Mouse (Mus musculus) MEL (cell line): ENCODE measurements around the gene Pecam1. TPM values are rescaled to one million over a fixed set of nuclear protein-coding genes. Genes with fewer than 3 reads are reported as not detected.
"Not testable (repeated sequence)": the region's sequence is repeated elsewhere in the genome, so short reads cannot be mapped to it uniquely, and the experiment has no call there.

Source experiments
- DNase-seq: peaks from one replicate; pipeline ENCODE4 v3.0.0; 2011; ENCODE audit warnings: low read depth, low spot score
- H3K27ac ChIP-seq: 2 replicates; pipeline ENCODE4 v1.5.1; 2012; ENCODE audit warnings: low read depth, mild to moderate bottlenecking, control low read depth, low read length, moderate library complexity; ENCODE audit not compliant: control insufficient read depth
- H3K27me3 ChIP-seq, 2 experiments: fragments of 150-350 bp in 1 of 2; sonication (generic) in 1 of 2; 2 replicates each; pipeline ENCODE4 v1.6.1; 2012; ENCODE audit warnings: low read length in 2 of 2, mild to moderate bottlenecking in 2 of 2, improper control_type of control experiment in 1 of 2, moderate library complexity in 1 of 2; ENCODE audit not compliant: insufficient read depth in 2 of 2, control insufficient read depth in 1 of 2
- H3K36me3 ChIP-seq, 2 experiments: 2 replicates each; pipeline ENCODE4 v1.6.1; 2012 to 2014; ENCODE audit warnings: low read length in 2 of 2, improper control_type of control experiment in 1 of 2, inconsistent platforms in 1 of 2, mild to moderate bottlenecking in 1 of 2; ENCODE audit not compliant: insufficient read depth in 2 of 2, control insufficient read depth in 1 of 2
- H3K4me1 ChIP-seq, 2 experiments: fragments of 150-350 bp in 1 of 2; sonication (generic) in 1 of 2; 2 replicates each; pipeline ENCODE4 v1.6.1; 2012; ENCODE audit warnings: low read length in 2 of 2, improper control_type of control experiment in 1 of 2, mild to moderate bottlenecking in 1 of 2; ENCODE audit not compliant: insufficient read depth in 2 of 2, control insufficient read depth in 1 of 2
- H3K4me3 ChIP-seq, 2 experiments: fragments of 150-350 bp in 1 of 2; sonication (generic) in 1 of 2; 2 replicates each; pipeline ENCODE4 v1.5.1; 2012; ENCODE audit warnings: low read depth in 2 of 2, low read length in 2 of 2, mild to moderate bottlenecking in 2 of 2, moderate library complexity in 2 of 2, control low read depth in 1 of 2, improper control_type of control experiment in 1 of 2; ENCODE audit not compliant: control insufficient read depth in 1 of 2, insufficient read depth in 1 of 2
- H3K79me2 ChIP-seq: 2 replicates; pipeline ENCODE4 v1.6.1; 2012; ENCODE audit warnings: mild to moderate bottlenecking, low read length, moderate library complexity; ENCODE audit not compliant: control insufficient read depth, poor library complexity, insufficient read depth
- H3K9ac ChIP-seq: 2 replicates; pipeline ENCODE4 v1.6.1; 2012; ENCODE audit warnings: low read depth, mild to moderate bottlenecking, control low read depth, low read length, moderate library complexity; ENCODE audit not compliant: control insufficient read depth, poor library complexity, severe bottlenecking
- H3K9me3 ChIP-seq: fragments of 150-350 bp; sonication (generic); replicated peaks from 2 replicates; pipeline ENCODE4 v1.6.1; 2012; ENCODE audit warnings: mild to moderate bottlenecking, low read length, improper control_type of control experiment, moderate library complexity; ENCODE audit not compliant: insufficient read depth
- CHD2 ChIP-seq: IDR thresholded peaks from 2 replicates; pipeline ENCODE4 v1.6.1; 2011; ENCODE audit warnings: low read length, improper control_type of control experiment
- CTCF ChIP-seq, 3 experiments: IDR thresholded peaks in 2 of 3; conservative IDR thresholded peaks in 1 of 3; 2 replicates each; pipeline ENCODE4 v1.5.1; 2011 to 2012; ENCODE audit warnings: low read length in 3 of 3, low read depth in 2 of 3, mild to moderate bottlenecking in 2 of 3, improper control_type of control experiment in 1 of 3, inconsistent platforms in 1 of 3, mixed read lengths in 1 of 3, moderate library complexity in 1 of 3; ENCODE audit not compliant: control insufficient read depth in 1 of 3, insufficient read depth in 1 of 3, poor library complexity in 1 of 3, severe bottlenecking in 1 of 3
- E2F4 ChIP-seq: IDR thresholded peaks from 2 replicates; pipeline ENCODE4 v1.6.1; 2011; ENCODE audit warnings: low read depth, low read length, improper control_type of control experiment, borderline replicate concordance
- EP300 ChIP-seq, 2 experiments: IDR thresholded peaks; 2 replicates each; pipeline ENCODE4 v1.6.1; 2011; ENCODE audit warnings: improper control_type of control experiment in 2 of 2, low read length in 2 of 2, low read depth in 1 of 2, mild to moderate bottlenecking in 1 of 2
- GABPA ChIP-seq: IDR thresholded peaks from 2 replicates; pipeline ENCODE4 v1.6.1; 2012; ENCODE audit warnings: low read depth, mild to moderate bottlenecking, inconsistent platforms, low read length, improper control_type of control experiment, moderate library complexity
- GATA1 ChIP-seq: IDR thresholded peaks from 2 replicates; pipeline ENCODE4 v1.6.1; 2011; ENCODE audit warnings: low read depth, low read length, improper control_type of control experiment
- KAT2A ChIP-seq: conservative IDR thresholded peaks from 2 replicates; pipeline ENCODE4 v1.6.1; 2012; ENCODE audit warnings: low read depth, low read length, improper control_type of control experiment, inconsistent platforms
- MAZ ChIP-seq: IDR thresholded peaks from 2 replicates; pipeline ENCODE4 v1.6.1; 2012; ENCODE audit warnings: low read depth, mild to moderate bottlenecking, inconsistent platforms, low read length, improper control_type of control experiment
- MEF2A ChIP-seq: IDR thresholded peaks from 2 replicates; pipeline ENCODE4 v1.6.1; 2014; ENCODE audit warnings: low read depth, mild to moderate bottlenecking, inconsistent platforms, low read length, improper control_type of control experiment; ENCODE audit not compliant: poor library complexity, insufficient replicate concordance, severe bottlenecking; ENCODE audit errors: extremely low read depth
- MXI1 ChIP-seq: IDR thresholded peaks from 2 replicates; pipeline ENCODE4 v1.6.1; 2011; ENCODE audit warnings: mild to moderate bottlenecking, low read depth, low read length, improper control_type of control experiment
- MYB ChIP-seq: IDR thresholded peaks from 2 replicates; pipeline ENCODE4 v1.6.1; 2011; ENCODE audit warnings: mild to moderate bottlenecking, low read depth, low read length, improper control_type of control experiment
- NELFE ChIP-seq: IDR thresholded peaks from 2 replicates; pipeline ENCODE4 v1.6.1; 2011; ENCODE audit warnings: low read depth, low read length, improper control_type of control experiment
- NRF1 ChIP-seq: IDR thresholded peaks from 2 replicates; pipeline ENCODE4 v1.6.1; 2014; ENCODE audit warnings: low read depth, mild to moderate bottlenecking, inconsistent platforms, low read length, improper control_type of control experiment, moderate library complexity; ENCODE audit not compliant: poor library complexity, insufficient read depth, severe bottlenecking
- POLR2A ChIP-seq, 2 experiments: IDR thresholded peaks; 2 replicates each; pipeline ENCODE4 v1.6.1; 2011 to 2012; ENCODE audit warnings: low read length in 2 of 2, mild to moderate bottlenecking in 2 of 2, control low read depth in 1 of 2, improper control_type of control experiment in 1 of 2, low read depth in 1 of 2, moderate library complexity in 1 of 2; ENCODE audit not compliant: control insufficient read depth in 1 of 2, insufficient read depth in 1 of 2, poor library complexity in 1 of 2
- POLR2AphosphoS2 ChIP-seq: IDR thresholded peaks from 2 replicates; pipeline ENCODE4 v1.6.1; 2011; ENCODE audit warnings: low read length, improper control_type of control experiment
- POLR2AphosphoS5 ChIP-seq: IDR thresholded peaks from 2 replicates; pipeline ENCODE4 v1.6.1; 2012; ENCODE audit warnings: low read depth, borderline replicate concordance, mild to moderate bottlenecking, inconsistent platforms, low read length, moderate library complexity, mixed read lengths
- RAD21 ChIP-seq: IDR thresholded peaks from 2 replicates; pipeline ENCODE4 v1.6.1; 2011; ENCODE audit warnings: mild to moderate bottlenecking, low read depth, low read length, improper control_type of control experiment
- RCOR1 ChIP-seq: IDR thresholded peaks from 2 replicates; pipeline ENCODE4 v1.6.1; 2012; ENCODE audit warnings: low read depth, mild to moderate bottlenecking, inconsistent platforms, low read length, improper control_type of control experiment
- TBP ChIP-seq: IDR thresholded peaks from 2 replicates; pipeline ENCODE4 v1.8.0; 2011; ENCODE audit warnings: low read depth, low read length, improper control_type of control experiment
- UBTF ChIP-seq: IDR thresholded peaks from 2 replicates; pipeline ENCODE4 v1.6.1; 2012; ENCODE audit warnings: low read depth, mild to moderate bottlenecking, inconsistent platforms, low read length, improper control_type of control experiment, moderate library complexity, borderline replicate concordance; ENCODE audit not compliant: insufficient read depth
- USF1 ChIP-seq: IDR thresholded peaks from 2 replicates; pipeline ENCODE4 v1.6.1; 2014; ENCODE audit warnings: low read depth, mild to moderate bottlenecking, inconsistent platforms, low read length, improper control_type of control experiment, moderate library complexity
- USF2 ChIP-seq, 2 experiments: IDR thresholded peaks; 2 replicates each; pipeline ENCODE4 v1.6.1; 2011 to 2012; ENCODE audit warnings: improper control_type of control experiment in 2 of 2, low read length in 2 of 2, borderline replicate concordance in 1 of 2, inconsistent platforms in 1 of 2, low read depth in 1 of 2, mild to moderate bottlenecking in 1 of 2; ENCODE audit not compliant: insufficient read depth in 1 of 2
- ZC3H11A ChIP-seq: IDR thresholded peaks from 2 replicates; pipeline ENCODE4 v1.6.1; 2012; ENCODE audit warnings: low read depth, mild to moderate bottlenecking, inconsistent platforms, low read length, improper control_type of control experiment
- ZMIZ1 ChIP-seq: IDR thresholded peaks from 2 replicates; pipeline ENCODE4 v1.6.1; 2012; ENCODE audit warnings: low read depth, mild to moderate bottlenecking, inconsistent platforms, low read length, improper control_type of control experiment, moderate library complexity
- ZNF384 ChIP-seq: IDR thresholded peaks from 2 replicates; pipeline ENCODE4 v1.6.1; 2012; ENCODE audit warnings: low read depth, mild to moderate bottlenecking, inconsistent platforms, low read length, improper control_type of control experiment
- polyA plus RNA-seq, 2 experiments: library from polyadenylated mRNA; stranded (reverse) in 1 of 2; unstranded in 1 of 2; fragments of >175 nt in 1 of 2; fragments of >200 nt in 1 of 2; gene quantifications; 2 replicates each; pipeline versions ENCODE4 v1.2.1 to v1.2.4; 2012; ENCODE audit warnings: low replicate concordance in 2 of 2, low read depth in 1 of 2; ENCODE audit not compliant: insufficient read length in 2 of 2, insufficient read depth in 1 of 2, missing spikeins in 1 of 2
- total RNA-seq: library from RNA; depleted of rRNA; stranded (reverse); fragments of 300-350 nt; gene quantifications from 2 replicates; pipeline ENCODE4 v1.2.3, GENCODE M21; 2012

Gene Pecam1
- total and polyA plus RNA-seq, 3 experiments = 0.12 to 0.14 TPM; not detected in 1

GRCm38 (mm10) chr11:106634175-106634574 is 116.3 kb downstream of the Pecam1 start:
- H3K9me3 ChIP-seq, H3K4me3 ChIP-seq, H3K27me3 ChIP-seq, DNase-seq, H3K36me3 ChIP-seq, H3K9ac ChIP-seq, H3K27ac ChIP-seq, H3K4me1 ChIP-seq, H3K79me2 ChIP-seq: not testable (repeated sequence)
- TF ChIP-seq TBP = 0 out of 2 replicates have a peak, but pooled peaks have one; percentile 39

DNA sequence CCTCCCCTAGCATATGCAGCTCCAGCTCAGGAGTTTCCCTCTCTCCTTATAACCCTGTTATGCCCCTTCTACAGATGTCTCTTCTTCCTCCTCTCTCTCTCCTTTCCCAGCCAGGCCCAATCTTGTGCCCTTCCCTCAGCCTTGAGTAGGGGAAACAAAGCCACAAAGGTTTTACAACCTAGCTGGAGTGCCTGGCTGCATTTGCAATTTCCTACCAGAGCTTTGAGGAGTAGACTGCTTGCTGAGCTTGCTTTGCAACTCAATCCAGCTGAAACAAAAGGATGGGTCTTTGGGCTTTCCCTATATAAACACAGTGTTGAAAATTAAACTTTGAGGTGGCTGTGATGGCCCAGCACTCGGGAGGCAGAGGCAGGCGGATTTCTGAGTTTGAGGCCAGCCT is 117.0 kb downstream of the Pecam1 start:
- no peaks in the 10 kb centered on the region for H3K4me1 ChIP-seq
- H3K36me3 ChIP-seq = no peaks in the 10 kb centered on the region
- TF ChIP-seq ZMIZ1 = no peak
- TF ChIP-seq POLR2AphosphoS2 = no peak
- no peak for TF ChIP-seq CHD2
- no peak for TF ChIP-seq KAT2A
- TF ChIP-seq ZNF384 = no peak
- no peak for TF ChIP-seq POLR2A (IDR thresholded peaks at IDR 0.05; ENCODE audit: control insufficient read depth in 1 of 2, insufficient read depth in 1 of 2, low read depth in 1 of 2, low read length in 2 of 2, poor library complexity in 1 of 2)
- TF ChIP-seq NELFE = no peak
- no peak for TF ChIP-seq MYB
- no peak for TF ChIP-seq GABPA
- TF ChIP-seq GATA1 = no peak
- no peak for TF ChIP-seq RAD21
- TF ChIP-seq E2F4 = no peak
- TF ChIP-seq, all 39 proteins: peak for 0
- Histone ChIP-seq H3K27ac (no peak overlapping the region), H3K9ac (no peak overlapping the region), H3K27me3 (no peaks in the 10 kb centered on the region), H3K79me2 (no peaks in the 10 kb centered on the region), H3K4me3 (no peak overlapping the region), H3K9me3 (no peaks in the 10 kb centered on the region)
- no peak for DNase-seq

- Histone ChIP-seq H3K36me3 (no peaks in the 10 kb centered on the region), H3K79me2 (no peaks in the 10 kb centered on the region), H3K9me3 (no peaks in the 10 kb centered on the region), H3K4me3 (no peak overlapping the region), H3K27me3 (peaks cover 4 to 5% of the 10 kb centered on the region in 2 experiments; a peak in 3 of 4 replicates), H3K4me1 (no peaks in the 10 kb centered on the region), H3K27ac (no peak overlapping the region), H3K9ac (no peak overlapping the region)
- peak; percentile 85 for DNase-seq
- TF ChIP-seq POLR2AphosphoS5 = no peak
- no peak for TF ChIP-seq USF2 (IDR thresholded peaks at IDR 0.05; ENCODE audit: borderline replicate concordance in 1 of 2, insufficient read depth in 1 of 2, low read depth in 1 of 2, low read length in 2 of 2)
- TF ChIP-seq USF1 = no peak
- TF ChIP-seq MYB = no peak
- TF ChIP-seq RCOR1 = no peak
- TF ChIP-seq NRF1 = no peak
- no peak for TF ChIP-seq MEF2A
- no peak for TF ChIP-seq GATA1
- peak; percentile 75 for TF ChIP-seq ZNF384
- TF ChIP-seq UBTF = no peak
- TF ChIP-seq POLR2A (IDR thresholded peaks at IDR 0.05; ENCODE audit: control insufficient read depth in 1 of 2, insufficient read depth in 1 of 2, low read depth in 1 of 2, low read length in 2 of 2, poor library complexity in 1 of 2) = no peak
- TF ChIP-seq ZC3H11A = peak; percentile 93
- TF ChIP-seq CTCF (IDR thresholded peaks at IDR 0.05 in 2 of 3, conservative IDR thresholded peaks at IDR 0.05 in 1 of 3; ENCODE audit: control insufficient read depth in 1 of 3, insufficient read depth in 1 of 3, low read depth in 2 of 3, low read length in 3 of 3, poor library complexity in 1 of 3, severe bottlenecking in 1 of 3) = peak; percentile 86 to 98 (median 96)
- no peak; the same call in none of the 2 replicates for TF ChIP-seq RAD21
- no peak for TF ChIP-seq MXI1
- no peak for TF ChIP-seq NELFE
- TF ChIP-seq POLR2AphosphoS2 = no peak
- TF ChIP-seq EP300 (IDR thresholded peaks at IDR 0.05; ENCODE audit: low read depth in 1 of 2, low read length in 2 of 2) = no peak
- TF ChIP-seq MAZ = no peak
Measured at GRCm38 (mm10) chr11:106627692-106628091, 122.7 kb downstream of the Pecam1 start.
